Mouse (Mus musculus): ENCODE measurements around the gene Pkp4.

Pkp4 gene

GRCm38 (mm10) chr2:59219997-59220789 lies 59.5 kb downstream of the Pkp4 start:
- no peak for DNase-seq (ENCODE audit: low read depth, low spot score)

GRCm38 (mm10) chr2:59226383-59226782 lies 65.7 kb downstream of the Pkp4 start:
- DNase-seq (ENCODE audit: low read depth, low spot score): no peak

GRCm38 (mm10) chr2:59227011-59227410 lies 66.4 kb downstream of the Pkp4 start:
- no peak for DNase-seq (ENCODE audit: low read depth, low spot score)

DNA sequence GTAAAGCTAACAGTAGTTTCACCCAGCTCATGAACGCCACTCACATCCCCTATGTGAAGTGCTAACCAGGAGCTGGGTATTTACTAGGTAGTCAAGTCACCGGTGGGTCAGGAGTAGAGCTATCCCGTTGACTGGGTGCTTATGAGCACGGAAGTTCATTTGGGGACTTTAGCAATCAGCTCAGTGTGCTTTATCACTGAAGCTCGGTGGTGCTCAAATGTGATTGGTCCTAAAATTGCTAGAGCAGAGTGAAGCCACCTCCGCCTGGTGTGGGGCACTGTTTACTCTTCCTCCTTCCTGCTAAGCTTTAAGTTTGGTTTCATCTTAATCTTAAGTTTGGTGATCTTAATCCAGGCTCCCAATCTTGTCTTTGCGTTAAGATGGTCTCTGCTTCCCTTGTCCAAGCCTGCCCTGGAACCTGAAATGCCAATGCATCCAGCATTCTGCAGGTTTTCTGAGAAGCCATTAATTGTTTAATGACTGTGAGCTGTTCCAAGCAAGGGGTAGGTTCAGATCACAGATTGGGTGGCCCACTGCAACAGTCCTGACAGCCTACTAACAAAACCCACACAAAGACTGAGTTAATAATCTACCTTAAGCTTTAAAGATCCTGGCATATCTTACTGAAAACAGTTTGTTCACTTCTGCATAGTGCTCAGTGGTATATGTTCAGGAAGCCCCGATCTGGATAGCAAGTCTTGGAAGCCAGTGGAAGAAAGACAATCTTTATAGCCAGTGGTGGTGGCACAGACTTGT lies 67.0 kb downstream of the Pkp4 start:
- DNase-seq (ENCODE audit: low read depth, low spot score): no peak

- no peak for DNase-seq (ENCODE audit: low read depth, low spot score)
Observed at GRCm38 (mm10) chr2:59229250-59229895, 68.7 kb downstream of the Pkp4 start.

DNA sequence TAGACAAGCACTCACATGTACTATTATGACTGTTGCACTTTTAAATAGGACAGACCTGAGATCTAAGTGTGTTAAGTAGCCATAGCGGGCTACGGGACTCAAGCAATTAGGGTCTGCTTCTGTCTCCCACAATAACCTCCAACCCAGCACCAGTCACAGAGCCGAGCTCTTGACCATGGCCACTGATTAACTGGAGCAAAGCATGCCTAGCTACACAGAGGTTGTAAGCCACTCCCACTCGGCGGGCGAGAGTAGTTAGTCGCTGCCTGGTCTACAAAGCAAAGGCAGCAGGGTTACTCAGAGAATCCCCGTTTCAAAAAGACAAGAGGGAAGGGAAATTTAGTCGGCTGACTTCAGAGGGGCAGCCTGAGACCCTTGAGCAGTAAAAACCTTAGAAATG lies 70.0 kb downstream of the Pkp4 start:
- DNase-seq (ENCODE audit: low read depth, low spot score): no peak

- no peak for DNase-seq (ENCODE audit: low read depth, low spot score)
Observed at GRCm38 (mm10) chr2:59231514-59231913, 70.9 kb downstream of the Pkp4 start.

- no peak for DNase-seq (ENCODE audit: low read depth, low spot score)
Observed at GRCm38 (mm10) chr2:59233294-59233923, 72.8 kb downstream of the Pkp4 start.

DNA sequence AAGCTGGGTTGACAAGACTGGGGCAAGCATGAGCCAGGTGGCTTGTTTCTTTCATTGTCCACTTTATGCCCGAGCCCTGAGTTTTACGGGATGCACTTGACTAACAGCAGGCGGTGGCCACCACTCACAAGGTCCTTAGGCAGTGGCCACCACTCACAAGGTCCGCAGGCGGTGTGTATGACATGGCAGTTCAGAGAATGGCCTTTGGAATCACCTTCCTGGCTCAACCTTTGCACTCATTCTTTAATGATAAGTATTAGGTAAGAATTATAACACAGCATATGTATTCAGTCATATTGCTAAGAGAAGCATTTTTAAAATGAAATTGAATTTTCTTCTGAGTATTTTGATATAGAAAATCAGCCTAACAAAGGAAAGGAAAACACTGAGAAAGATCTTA lies 73.3 kb downstream of the Pkp4 start:
- no peak for DNase-seq (ENCODE audit: low read depth, low spot score)

GRCm38 (mm10) chr2:59234537-59234936 lies 73.9 kb downstream of the Pkp4 start:
- no peak for DNase-seq (ENCODE audit: low read depth, low spot score)

GRCm38 (mm10) chr2:59239841-59240395 lies 79.3 kb downstream of the Pkp4 start:
- DNase-seq (ENCODE audit: low read depth, low spot score): no peak

DNA sequence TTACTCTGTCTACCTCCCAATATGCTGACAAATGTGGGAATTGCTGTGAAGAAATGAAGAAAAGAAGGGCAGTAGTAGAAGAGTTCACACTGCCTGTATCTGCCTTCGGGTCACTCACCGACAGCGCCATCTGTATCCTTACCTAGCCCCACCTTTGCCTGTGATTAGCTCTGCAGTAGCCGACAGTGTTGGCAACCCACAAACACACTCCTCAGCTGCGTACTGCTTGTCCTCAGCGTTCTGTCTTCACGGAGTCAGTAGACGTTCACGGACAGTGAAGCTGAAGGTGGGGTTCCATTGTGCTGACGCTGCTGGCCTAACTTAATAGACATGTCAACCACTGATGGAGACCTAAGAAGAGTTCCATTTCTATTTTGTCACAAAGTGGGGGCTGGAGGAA lies 81.5 kb downstream of the Pkp4 start:
- DNase-seq (ENCODE audit: low read depth, low spot score): no peak

DNA sequence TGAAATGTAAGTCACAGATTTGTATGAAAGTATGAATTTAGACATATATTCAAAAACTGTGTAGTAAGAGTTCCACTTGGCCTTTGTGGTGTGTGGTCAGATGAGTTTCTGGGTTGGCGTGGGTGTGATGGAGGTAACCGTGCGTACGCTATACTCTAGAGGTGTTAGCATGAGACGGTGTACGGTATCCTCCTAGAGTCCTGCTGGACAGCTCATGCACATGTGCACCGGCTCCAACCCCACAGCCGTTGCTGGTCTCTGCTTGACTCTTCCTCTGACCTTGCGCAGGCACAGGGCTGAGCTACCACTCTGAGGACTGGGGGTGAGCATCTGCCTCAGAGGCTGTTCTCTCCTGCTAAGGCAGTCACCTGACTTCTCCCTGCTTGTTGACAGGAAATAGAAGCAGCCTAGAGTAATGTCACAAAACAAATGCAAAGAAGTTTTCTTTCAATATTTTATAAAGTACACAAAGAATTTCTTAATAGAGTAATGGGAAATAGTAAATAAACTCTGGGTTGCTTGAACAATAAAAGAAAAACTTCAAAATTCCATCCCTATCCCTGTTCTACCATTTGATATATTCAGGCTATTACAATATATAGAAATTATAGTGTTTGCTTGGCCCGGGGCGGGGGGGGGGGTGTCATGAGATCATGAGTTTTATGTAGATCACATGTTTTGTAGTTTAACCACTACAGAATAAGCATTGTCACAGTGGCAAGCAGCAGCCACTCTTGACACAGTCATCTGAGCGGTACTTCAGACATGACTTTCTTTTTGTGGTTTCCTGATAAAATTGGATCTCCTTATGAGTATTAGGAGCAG lies 83.8 kb downstream of the Pkp4 start:
- DNase-seq (ENCODE audit: low read depth, low spot score): peak; percentile 30

DNA sequence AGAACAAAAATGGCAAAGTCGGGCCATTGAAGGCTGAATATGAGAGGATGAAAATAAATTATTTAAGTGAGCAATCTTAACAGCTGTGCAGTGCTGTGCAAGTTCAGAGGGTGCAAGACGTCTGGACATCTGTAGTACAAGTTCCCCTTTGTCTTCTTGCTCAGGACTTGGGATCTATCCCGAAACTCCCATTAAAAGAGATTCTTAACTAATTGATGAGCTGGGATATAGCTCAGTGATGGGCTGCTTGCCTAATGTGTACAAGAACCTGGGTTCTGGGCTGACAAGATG lies 84.4 kb downstream of the Pkp4 start:
- no peak for DNase-seq (ENCODE audit: low read depth, low spot score)

DNA sequence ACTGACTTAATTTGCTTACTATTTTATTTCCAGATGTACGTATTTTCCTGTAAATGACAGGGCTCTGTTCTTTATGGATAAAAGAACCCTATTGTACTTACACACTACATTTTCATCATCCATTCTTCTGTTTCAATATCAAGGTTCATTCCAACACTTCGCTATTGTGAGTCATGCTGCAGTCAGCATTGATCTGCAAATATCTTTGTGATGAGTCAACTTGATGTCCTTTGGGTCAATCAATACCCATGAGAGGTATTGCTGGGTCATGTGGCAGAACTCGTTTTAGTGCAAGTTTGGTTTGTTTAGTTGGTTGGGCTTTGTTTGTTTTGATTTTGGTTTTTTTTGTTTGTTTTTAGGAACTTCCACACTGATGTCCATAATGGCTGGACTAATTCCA lies 88.2 kb downstream of the Pkp4 start:
- DNase-seq (ENCODE audit: low read depth, low spot score): no peak

GRCm38 (mm10) chr2:59252818-59253217 lies 92.2 kb downstream of the Pkp4 start:
- no peak for DNase-seq (ENCODE audit: low read depth, low spot score)

GRCm38 (mm10) chr2:59253435-59253834 lies 92.8 kb downstream of the Pkp4 start:
- no peak for DNase-seq (ENCODE audit: low read depth, low spot score)

GRCm38 (mm10) chr2:59258821-59259231 lies 98.2 kb downstream of the Pkp4 start:
- DNase-seq (ENCODE audit: low read depth, low spot score): no peak

GRCm38 (mm10) chr2:59259346-59259745 lies 98.7 kb downstream of the Pkp4 start:
- no peak for DNase-seq (ENCODE audit: low read depth, low spot score)

GRCm38 (mm10) chr2:59261203-59261602 lies 100.6 kb downstream of the Pkp4 start:
- DNase-seq (ENCODE audit: low read depth, low spot score): no peak

GRCm38 (mm10) chr2:59266428-59266827 lies 105.8 kb downstream of the Pkp4 start:
- no peak for DNase-seq (ENCODE audit: low read depth, low spot score)

All from CD4-positive helper T cell, adult 2 months (primary cell).